Mouse (Mus musculus) spleen, postnatal 10 days (tissue): ENCODE results near the gene Ccr6.
"Not testable (repeated sequence)": the region's sequence is repeated elsewhere in the genome, so short reads cannot be mapped to it uniquely, and the experiment has no call there.

ENCODE experiments used
- DNase-seq, 2 experiments: peaks; one replicate each; pipeline ENCODE4 v3.0.0; 2021 to 2022; ENCODE audit warnings: low spot score in 2 of 2

Ccr6 gene

DNA sequence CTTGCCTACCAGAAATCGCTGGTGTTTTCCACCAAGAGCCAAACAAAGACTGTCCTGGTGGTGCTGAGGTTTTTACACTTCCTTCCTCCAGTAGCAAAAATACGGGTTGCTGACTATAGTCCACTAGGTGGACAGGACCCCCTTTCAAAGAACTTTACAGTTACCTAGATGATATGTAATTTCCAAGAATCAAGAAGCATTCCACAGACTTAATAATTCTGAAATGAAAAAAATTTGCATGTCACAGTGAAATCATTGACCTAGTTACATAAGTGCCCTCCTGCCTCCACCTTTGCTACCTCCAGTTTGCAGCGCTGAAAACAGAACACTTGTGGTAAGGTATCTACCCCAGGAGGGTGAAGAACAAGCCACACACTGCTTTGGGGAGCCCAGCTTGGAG is at the start of gene Ccr6:
Gene Ccr6, plus strand, starts transcription at position 301 of the 400 bp plus-strand sequence.
- DNase-seq = no peak

DNA sequence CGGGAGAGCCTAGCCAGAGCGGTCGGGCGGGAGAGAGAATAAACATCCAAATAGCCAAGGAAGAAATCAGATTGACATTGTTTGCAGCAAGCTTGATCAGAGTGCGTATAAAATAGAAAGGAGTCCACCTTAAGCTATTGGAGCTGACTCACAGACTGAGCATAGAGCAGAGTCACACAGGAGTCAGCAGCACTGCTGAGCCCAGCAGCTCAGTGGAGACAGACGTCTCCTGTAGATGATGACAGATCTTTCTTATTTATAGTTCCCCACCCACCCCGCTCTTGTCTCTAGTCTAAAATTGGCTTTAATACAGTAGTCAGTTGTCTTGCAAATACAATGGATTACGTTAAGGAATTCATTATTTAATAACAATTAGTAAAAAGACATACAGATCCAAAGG is 42.2 kb upstream of the Ccr6 start:
- DNase-seq = no peak

DNA sequence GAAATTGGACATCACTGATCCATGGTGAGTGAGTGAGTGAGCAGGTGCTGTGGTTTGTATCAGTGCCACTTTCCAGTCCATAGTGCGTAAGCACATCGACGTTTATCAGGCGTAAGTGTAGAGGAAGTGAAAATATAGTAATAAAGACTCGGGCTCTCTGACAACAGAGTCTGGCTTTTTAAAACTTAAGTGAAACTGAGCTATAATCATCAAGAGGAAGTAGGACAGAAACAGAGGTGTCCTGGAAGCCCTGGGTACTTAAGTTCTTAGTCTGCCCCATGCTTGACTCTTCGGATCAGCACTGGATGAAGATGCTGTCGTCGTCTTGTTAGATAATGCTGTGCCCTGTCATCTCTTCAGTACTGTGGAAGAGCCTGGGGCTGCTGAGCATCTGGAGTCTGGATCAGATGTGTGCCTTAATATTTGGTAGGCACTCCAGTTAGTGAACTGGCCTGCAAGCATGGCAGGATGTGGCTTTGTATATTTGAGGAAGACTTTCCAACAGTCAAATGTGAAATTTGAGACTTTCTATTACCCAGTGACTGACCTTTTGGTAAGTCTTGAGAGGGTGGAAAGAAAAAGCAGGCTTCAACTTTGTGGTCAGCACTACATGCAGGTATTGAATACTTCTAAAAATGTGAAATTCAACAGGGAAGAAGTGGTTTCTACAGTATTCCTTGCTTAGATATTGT is 40.0 kb upstream of the Ccr6 start:
- DNase-seq = no peak

DNA sequence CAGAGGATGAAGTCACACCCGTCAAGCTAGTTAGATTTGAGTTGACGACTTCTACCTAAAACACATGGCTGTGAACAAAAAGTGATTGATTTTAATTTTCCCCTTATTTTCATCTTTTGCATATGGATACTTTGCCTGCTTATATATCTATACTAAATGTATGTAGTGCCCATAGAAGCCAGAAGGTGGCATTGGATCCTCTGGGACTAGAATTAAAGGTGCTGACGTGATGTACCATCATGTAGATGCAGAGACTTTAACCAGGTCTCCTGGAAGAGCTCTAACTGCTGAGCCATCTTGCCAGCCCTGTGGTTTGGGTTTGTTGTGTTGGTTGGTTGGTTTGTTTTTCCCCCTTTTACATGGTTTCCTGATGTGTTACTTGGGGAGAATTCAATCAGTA is 38.2 kb upstream of the Ccr6 start:
- DNase-seq = no peak

DNA sequence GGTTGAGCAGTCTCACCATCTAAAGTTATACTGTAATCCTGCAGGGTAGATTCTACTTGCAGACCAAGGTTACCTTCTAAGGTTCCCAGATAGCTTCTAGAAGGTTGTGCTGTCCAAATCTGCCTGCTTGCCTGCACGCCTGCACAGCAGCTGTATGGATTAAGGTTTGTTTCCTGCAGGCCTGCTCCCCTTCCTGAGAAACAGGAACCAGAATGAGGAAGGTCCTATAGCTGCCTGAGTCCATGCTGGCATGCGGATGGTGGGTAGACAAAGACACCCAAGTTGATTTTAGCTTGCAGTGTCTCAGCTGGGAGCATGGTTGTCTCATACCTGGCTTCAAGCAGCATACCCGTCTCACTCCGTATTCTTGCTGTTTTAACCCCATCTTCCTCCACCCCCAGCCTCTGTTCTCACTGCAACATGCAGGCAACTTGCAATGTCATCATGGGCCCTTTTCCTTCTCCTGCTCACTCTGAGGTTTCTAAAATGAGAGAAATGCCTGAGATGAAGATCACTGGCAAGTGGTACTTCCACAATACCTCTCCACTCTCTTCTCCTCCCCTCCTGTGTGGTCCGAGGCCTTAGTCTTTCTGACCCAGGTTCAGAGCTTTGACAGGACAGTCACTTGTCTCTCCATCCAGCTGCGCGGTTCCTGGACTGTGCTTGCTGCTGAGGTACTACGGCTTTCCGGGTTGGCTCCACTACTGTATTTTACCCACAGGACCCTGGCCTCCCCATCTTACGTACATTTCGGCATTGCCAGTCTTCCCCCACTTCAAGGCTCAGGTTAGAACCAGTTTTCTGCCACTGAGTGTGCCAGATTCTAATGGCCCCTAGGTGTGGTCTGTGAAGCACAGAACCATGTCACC is 36.5 kb upstream of the Ccr6 start:
- no peak for DNase-seq

DNA sequence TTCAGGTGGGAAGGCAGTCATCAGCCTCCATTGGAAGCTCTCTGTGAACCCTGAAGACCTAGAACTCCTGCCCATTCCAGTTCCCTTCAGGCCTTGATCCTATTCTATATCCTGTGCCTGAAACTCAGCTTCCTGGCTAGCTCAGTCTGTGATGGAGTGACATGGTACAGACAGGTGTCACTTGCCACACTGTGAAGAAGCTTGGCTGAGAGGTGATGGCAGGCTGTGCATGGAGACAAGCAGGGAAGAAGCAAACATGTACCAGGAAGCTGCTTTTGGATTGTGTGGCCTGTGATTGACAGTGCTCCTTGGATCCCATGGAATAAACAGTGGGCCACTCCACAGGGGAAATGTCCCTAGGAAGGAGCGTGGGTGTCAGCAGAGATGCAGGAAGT is 35.9 kb upstream of the Ccr6 start:
- no peak for DNase-seq

DNA sequence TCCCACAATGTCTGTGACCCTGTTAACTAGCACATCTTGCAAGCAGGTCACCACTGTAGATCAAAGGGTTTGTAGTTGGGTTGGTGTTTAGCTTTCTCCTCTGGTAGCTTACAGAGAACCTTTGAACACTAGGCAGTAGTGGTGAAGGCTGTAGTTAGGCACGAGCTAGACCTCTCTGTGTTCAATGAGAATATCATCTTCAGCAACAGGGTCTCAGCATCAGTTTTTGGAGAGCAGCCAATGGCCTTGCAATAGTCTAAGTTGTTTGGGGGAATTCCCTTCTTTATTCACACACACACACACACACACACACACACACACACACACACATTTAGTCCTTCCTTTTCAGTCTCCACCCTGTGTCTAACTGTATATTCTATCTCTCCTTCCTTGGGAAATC is 32.4 kb upstream of the Ccr6 start:
- DNase-seq = no peak

DNA sequence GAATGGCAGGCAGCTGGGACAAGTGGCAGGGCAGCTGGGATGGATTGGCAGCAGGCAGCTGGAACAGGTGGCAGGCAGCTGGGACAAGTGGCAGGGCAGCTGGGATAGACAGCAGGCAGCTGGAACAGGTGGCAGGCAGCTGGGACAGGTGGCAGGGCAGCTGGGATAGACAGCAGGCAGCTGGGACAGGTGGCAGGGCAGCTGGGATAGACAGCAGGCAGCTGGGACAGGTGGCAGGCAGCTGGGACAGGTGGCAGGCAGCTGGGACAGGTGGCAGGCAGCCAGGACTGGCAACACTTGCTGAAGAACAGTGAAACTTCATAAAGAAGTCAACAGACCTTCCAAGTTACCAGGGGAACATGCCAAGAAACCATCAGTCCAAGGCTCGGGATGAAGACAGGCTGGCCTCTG is 30.6 kb upstream of the Ccr6 start:
- not testable (repeated sequence) for DNase-seq

DNA sequence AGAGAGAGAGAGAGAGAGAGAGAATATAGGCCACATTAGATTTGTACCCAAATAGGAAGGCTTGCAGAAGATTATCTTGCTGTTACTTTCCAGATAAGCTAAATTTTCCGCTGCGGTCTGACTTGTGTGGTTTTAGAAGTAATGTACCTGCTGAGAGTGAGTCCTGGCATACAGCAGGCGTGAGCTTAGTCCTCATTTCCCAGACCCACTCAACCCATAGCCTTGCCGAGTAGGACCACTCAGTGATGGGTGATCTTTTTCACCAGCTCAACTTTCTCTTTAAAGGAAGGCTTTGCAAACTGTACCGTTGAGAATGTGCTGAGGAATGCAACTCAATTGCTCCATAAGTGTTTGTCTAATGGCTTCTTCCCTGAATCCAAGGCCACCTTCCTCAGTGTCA is 29.2 kb upstream of the Ccr6 start:
- no peak for DNase-seq

DNA sequence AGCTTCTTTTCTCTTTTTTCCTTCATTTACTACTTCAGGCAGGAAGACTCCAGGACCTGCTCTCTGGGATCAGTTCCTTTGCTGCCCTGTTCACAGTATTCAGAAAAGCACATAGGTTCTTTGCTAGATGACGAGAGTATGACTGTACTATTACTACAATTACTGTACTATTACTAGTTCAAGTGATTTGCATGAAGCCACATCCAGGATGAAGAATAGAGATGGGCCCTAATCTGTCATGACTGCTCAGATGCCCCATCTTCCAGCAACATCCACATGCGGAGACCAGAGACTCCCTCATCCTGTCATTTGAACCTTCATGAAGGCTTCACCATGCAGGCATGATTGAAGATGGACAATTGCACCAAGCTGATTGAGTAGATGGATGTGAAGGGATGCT is 26.1 kb upstream of the Ccr6 start:
- DNase-seq = no peak

DNA sequence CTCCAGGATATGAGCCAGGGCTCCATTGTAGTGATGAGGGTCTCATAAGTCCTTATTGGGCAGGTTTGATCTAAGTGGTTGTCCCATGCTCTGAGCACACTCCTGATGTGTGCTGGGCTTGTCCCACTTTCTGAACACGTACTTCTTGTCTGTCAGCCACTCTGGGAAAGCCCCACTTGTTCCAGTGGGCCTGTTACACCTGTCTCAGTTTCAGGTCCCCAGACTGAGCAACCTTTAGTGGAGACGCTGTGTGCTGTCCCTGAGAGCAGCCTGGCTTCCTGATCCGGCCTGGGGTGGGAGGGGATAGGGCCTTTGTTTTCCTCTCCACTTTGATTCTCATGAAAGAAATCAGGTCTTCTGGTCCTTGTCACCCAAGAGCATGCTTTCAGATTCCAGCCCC is 25.7 kb upstream of the Ccr6 start:
- DNase-seq = no peak

DNA sequence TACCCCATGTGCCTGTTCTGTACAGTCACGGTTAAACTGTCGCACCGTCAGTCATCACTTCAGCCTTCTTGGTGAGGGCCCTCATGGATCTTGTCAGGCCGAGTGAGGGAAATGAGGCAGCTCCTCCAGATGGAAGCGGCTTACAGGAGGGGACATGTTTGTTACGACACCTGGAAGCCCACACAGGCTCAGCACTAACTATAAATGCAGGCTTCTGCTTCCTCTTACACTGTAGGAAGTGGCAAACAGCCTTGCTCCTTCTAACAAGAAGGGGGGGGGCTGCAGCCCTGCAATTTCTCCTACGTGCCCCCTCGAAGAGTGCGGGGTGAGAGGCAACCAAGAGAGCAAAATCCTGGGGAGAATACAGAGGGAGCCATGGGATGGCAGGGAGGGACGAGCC is 25.2 kb upstream of the Ccr6 start:
- no peak for DNase-seq

DNA sequence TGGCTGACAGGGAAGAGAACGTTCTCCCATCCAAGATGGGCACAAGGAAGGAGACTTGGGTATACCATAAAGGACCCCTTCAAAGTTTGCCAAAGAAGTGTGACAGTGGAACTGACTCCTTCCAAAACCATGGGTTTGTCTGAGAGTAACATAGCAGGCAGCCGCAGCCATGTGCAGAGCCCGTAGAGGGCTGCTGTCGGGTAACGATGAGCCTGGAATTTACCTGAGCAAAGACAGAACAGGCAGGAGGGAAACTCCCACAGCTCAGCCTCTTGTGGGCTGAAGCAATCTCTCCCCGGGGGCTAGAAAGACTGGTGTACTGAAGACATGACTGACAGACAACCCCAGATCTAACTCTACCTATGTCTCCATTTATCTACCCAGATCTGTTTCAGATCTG is 24.4 kb upstream of the Ccr6 start:
- DNase-seq = no peak

DNA sequence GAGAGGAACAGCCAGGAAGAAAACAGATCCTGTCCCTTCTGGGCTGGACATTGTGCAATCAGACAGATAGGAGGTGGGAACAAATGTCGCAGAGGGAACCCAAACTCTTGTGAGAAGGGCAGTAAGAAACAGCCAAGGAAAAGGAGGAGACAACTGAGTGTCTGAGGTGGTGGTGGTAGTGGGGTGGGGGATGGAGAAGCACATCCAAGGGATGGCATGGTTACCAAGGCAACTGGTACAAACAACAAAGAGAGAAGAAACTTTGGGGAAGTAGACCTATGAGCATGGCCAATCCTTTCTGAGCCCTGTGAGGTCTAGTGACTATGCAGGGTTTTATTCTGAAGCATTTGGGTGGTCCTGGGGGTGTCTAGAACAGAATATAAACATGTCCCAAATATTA is 21.5 kb upstream of the Ccr6 start:
- no peak for DNase-seq

DNA sequence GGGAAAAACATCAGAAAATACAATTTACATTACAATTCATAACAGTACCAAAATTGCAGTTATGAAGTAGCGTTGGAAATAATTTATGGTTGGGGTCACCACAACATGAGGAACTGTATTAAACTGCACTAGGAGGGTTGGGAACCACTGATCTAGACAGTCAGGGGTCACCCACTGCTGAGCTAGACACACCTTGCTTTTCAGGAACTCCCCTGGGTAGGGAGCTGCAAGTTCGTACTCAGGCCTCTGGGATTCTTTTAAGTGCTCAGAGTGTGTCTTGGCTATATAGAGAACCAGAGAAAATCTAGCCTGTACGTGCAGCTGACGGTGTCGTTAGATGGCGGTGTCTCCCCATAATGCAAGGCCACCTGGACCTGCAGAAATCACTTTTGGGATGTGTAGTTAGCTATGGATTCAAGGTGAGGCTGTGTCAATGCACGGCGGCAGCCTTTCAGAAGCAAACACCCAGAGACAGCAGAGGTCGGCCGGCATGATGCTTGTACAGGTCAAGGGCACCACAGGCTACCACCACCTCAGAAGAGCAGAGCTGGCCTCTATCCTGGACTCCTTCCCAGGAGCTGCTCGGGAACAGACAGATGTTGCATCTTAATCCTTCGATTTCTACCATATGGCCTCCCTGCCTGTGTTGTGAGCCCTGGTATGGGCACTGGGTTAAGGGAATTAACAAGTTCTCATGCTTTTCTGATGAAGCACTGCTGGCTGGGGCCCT is 20.7 kb upstream of the Ccr6 start:
- DNase-seq = no peak

DNA sequence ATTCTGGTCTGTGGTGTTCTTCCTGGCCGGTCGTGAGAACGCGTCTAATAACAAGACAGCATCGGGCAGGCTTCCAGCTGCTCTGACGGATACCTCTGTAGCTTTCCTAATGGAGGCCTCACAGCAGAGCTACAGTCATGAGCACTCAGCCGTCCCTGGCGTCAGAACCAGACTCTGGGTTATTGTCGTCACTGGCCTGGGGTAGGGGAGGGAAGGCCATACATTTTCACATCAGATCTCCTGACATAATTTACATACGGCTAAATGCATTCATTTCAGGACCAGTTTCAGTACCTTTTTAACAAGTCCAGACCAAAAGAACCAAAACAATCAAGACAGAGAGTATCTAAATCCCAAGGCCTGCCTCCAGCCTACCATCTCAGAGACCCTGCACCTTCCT is 12.6 kb upstream of the Ccr6 start:
- DNase-seq = no peak

DNA sequence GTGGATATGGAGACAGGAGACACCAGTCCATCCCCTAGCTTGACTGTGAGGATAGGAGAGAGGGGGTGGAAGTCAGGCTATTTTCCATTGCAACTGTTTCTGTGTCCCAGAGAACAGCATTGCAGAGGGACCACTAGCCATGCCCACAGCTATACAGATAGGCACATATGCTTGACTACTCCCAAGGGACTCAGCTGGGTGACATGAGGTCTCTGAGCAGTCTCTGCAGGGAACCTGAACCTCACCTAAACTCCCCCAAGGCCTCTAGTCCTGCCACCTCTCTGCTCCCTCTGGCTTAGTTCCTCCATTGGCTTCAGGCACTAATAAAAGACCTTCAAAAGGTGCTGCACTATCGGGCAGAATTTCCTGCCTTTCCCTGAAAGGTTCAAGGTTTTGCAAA is 11.8 kb upstream of the Ccr6 start:
- DNase-seq = no peak

DNA sequence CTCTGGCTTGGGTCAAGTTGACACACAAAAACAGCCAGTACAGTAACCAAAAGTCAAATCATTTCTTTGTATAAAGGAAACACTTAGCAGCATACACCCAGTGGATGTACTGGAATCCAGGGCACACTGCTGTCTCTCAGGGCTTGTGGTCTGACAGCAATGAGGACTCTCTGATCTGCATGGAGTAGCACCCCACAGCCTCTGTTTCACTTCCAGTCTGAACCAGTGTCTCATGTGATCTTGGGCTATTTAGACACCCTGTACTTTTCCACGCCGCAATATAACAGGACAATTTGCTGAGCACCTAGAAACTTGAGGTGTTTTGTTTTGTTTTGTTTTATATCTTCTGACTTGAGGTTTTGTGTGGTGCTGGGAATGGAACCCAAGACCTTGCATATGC is 10.7 kb upstream of the Ccr6 start:
- DNase-seq = no peak

DNA sequence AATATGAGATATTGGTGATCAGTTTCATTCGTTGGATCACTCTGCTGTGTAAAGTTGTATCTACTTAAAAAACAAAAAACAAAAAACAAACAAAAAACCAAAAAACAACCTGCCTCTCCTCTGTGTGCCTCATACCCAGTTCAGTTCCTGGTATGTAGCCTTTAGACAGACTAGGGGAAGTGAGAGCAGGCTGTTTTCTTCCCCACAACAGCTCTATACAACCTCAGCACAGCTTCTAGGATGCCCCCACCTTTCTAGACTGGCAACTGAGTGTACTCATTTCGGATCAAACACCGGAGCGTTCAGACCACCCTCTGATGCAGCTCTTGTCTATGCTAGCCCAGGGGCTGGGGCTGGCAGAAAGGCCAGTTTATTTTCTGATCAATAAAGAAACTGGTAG is 10.1 kb upstream of the Ccr6 start:
- DNase-seq = no peak

DNA sequence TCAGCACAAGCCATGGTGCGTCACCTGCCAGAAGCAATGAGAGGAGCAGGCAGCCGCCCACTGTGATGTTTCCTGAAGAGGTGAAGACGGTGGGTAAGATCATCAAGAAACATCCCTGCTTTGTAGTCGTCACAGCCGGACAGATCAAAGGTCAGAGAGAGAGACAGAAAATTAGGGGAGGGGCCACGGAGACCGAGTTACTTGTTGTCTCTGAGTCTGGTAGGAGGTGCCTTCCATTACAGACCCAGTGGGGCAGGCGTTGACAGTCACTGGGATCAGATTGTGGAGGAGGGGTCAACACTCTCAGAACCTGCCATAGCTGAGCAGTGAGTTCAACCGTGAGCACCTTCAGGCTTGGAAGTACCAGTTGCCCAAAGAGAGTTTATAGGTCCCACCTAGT is 7.2 kb upstream of the Ccr6 start:
- no peak for DNase-seq

DNA sequence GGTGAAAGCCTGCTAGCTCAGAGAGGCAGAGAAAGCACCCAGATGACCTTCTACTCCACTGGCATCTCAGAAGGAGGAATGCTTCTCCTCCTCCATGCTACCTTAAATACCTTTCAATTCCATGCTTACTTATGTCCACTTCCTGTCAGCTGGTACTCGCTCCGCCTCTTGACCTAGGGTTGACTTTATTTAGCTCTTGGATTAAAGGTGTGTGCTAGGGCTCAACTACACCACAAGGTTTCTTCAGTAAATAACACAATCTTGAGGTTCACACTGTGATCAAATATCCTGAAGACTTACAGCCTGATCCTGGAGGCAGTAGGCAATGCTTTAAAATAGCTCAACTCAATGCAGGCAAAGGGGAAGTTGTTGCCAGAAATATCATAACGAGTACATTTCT is 6.2 kb upstream of the Ccr6 start:
- DNase-seq = no peak

DNA sequence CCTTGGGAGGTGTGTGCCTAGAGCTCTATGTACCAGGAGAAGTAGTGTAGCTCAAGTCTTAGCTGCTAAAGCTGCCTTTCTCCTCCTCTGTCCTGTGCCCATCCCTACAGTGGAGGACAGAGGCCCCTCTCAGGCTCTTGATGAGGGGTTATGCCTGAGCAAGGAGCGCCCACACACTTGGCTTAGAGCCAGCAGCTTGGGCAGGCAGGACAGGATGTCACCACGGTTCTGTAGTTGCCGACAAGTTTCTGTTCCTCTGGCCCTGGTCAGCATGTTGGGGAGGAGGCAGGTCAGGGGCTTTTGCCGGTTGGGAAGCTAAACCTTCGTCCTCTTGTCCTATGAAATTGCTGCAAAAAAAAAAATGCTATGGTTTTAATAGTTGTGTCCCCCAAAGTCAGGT is 3.8 kb upstream of the Ccr6 start:
- peak in 1 of 2 experiments; percentile 82 for DNase-seq
